Mouse (Mus musculus): ENCODE data around the gene Mplkip. TPM values are rescaled to one million over a fixed set of nuclear protein-coding genes. Genes with fewer than 3 reads are reported as not detected.

The Mplkip gene
- total and polyA plus RNA-seq, 3 experiments = 2.6 to 6.0 (median 5.6) TPM

DNA sequence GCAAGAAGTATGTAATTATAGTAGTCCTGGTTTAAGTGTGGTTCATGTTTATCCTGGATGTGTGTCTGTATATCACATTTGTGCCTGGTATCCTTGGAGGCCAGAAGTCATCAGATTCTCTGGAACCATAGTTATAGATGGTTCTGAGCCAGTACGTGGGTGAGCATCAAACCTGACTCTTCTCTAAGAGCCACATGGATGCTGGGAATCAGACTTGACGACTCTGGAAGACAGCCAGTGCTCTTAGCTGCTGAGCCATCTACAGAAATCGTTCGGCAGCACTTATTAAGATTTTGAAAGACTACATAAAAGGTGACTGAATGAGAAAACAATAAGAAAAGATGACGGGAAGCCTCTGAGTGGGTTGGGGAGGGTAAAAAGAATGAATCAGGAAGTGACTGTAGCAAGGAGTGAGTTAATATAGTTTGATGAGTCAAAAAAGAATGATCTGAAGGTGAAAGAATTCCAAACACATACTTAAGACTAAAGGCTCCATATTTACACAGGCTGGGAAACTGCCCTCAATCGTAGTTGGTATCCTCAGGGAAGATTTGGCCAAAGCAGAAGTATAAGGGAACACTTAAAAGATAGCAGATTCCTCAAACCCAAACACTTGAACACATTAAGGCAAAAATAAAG is 10.3 kb downstream of the Mplkip start:
- DNase-seq = no peak
- Histone ChIP-seq H3K4me3 (no peak overlapping the region), H3K79me2 (replicated peaks; ENCODE audit: control insufficient read depth, insufficient read depth, low read length) (no peaks in the 10 kb centered on the region), H3K27ac (no peak overlapping the region), H3K36me3 (ENCODE audit: control insufficient read depth, insufficient read depth, low read length) (no peaks in the 10 kb centered on the region), H3K27me3 (ENCODE audit: control insufficient read depth, insufficient read depth, low read length) (no peaks in the 10 kb centered on the region), H3K4me1 (ENCODE audit: control insufficient read depth, insufficient read depth, low read length) (no peaks in the 10 kb centered on the region; the same call in 1 of the 2 replicates), H3K9ac (ENCODE audit: low read depth, low read length) (no peak overlapping the region)
- 53% methylated on average over 6 of the region's 6 CpGs for WGBS
- intact Hi-C loops (cut with DNase I) = no loop called here
- TF ChIP-seq EP300 (IDR thresholded peaks at IDR 0.05; ENCODE audit: insufficient read depth, low read depth, low read length) (no peak), CTCF (IDR thresholded peaks at IDR 0.05) (no peak), POLR2A (IDR thresholded peaks at IDR 0.05; ENCODE audit: insufficient read depth, low read depth, low read length) (no peak)

DNA sequence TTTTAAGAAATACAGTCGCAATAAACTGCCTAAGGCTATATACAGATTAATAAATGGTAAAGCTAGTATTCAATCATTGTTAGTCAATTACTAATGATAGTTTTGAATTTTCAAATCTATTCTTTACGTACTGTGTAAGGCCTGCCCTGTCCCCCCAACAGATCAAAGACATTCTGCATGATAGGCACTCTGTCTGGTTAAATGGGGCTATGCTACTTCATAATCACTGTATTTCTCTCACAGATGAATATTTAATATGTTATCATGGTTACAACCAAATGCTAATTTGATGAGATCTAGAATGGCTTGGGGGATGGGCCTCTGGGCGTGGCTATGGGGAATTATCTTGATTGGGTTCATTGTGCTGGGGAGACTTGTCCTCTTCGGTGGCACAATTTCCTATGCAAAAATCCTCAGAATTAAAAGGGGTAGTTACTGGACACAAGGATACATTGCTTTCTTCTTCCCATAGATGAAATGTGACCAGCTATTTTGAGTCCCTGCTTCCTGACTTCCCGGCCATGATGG is 13.9 kb downstream of the Mplkip start:
- Histone ChIP-seq H3K4me3 (no peak overlapping the region), H3K27ac (no peak overlapping the region), H3K36me3 (ENCODE audit: control insufficient read depth, insufficient read depth, low read length) (no peaks in the 10 kb centered on the region), H3K27me3 (ENCODE audit: control insufficient read depth, insufficient read depth, low read length) (no peaks in the 10 kb centered on the region), H3K9ac (ENCODE audit: low read depth, low read length) (no peak overlapping the region), H3K79me2 (replicated peaks; ENCODE audit: control insufficient read depth, insufficient read depth, low read length) (no peaks in the 10 kb centered on the region), H3K4me1 (ENCODE audit: control insufficient read depth, insufficient read depth, low read length) (no peaks in the 10 kb centered on the region; the same call in 1 of the 2 replicates)
- TF ChIP-seq POLR2A (IDR thresholded peaks at IDR 0.05; ENCODE audit: insufficient read depth, low read depth, low read length) (no peak), EP300 (IDR thresholded peaks at IDR 0.05; ENCODE audit: insufficient read depth, low read depth, low read length) (no peak), CTCF (IDR thresholded peaks at IDR 0.05) (no peak)
- intact Hi-C loops (cut with DNase I) = no loop called here
- DNase-seq = no peak
- WGBS = 89% methylated on average over 5 of the region's 5 CpGs

DNA sequence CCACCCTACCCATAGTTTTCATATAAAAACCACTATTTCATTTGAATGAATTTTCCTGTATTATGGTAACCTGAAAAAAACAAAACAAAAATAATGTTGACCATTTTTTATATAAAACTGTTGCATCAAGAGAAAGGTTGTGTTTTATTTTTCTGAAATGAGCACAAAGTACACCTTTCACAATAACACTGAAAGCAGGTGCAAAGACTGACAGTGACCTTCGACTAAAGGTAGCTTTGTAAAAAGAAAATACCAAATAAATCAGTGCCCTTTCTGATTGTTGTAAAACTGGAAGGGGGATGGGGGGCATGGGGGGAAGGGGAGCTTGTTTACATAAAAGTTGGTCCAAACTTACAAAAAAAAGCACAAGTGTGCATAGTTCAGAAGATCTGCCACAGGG is 22.4 kb downstream of the Mplkip start:
- Histone ChIP-seq H3K4me3 (no peak overlapping the region), H3K79me2 (replicated peaks; ENCODE audit: control insufficient read depth, insufficient read depth, low read length) (no peaks in the 10 kb centered on the region), H3K9ac (ENCODE audit: low read depth, low read length) (no peak overlapping the region), H3K27me3 (ENCODE audit: control insufficient read depth, insufficient read depth, low read length) (no peaks in the 10 kb centered on the region), H3K4me1 (ENCODE audit: control insufficient read depth, insufficient read depth, low read length) (no peaks in the 10 kb centered on the region), H3K36me3 (ENCODE audit: control insufficient read depth, insufficient read depth, low read length) (peaks cover 7% of the 10 kb centered on the region), H3K27ac (no peak overlapping the region)
- DNase-seq = no peak
- no peak for TF ChIP-seq POLR2A (IDR thresholded peaks at IDR 0.05; ENCODE audit: insufficient read depth, low read depth, low read length)
- TF ChIP-seq CTCF (IDR thresholded peaks at IDR 0.05) = no peak
- no peak for TF ChIP-seq EP300 (IDR thresholded peaks at IDR 0.05; ENCODE audit: insufficient read depth, low read depth, low read length)
- intact Hi-C loops (cut with DNase I) = no loop called here
- WGBS = 86% methylated on average over 1 of the region's 1 CpGs

DNA sequence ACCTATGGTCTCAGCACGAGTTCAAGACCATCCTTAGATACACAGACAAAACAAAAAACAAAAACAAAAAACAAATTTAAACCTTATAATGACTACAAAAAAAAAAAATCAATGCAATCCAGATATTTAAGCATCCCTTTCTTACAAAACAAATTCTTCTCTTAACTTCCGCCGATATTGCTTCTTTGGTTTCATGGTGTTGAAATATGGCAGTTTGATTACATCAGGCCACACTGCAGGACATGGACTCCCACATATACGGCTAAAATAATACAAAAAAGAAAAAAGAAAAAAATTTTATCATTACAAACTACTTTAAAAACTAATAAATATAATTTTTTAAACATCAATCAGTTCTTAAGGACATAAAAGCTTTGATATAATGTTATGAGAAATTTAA is 32.9 kb downstream of the Mplkip start:
- no peak overlapping the region for H3K4me3 ChIP-seq
- no peak for DNase-seq

DNA sequence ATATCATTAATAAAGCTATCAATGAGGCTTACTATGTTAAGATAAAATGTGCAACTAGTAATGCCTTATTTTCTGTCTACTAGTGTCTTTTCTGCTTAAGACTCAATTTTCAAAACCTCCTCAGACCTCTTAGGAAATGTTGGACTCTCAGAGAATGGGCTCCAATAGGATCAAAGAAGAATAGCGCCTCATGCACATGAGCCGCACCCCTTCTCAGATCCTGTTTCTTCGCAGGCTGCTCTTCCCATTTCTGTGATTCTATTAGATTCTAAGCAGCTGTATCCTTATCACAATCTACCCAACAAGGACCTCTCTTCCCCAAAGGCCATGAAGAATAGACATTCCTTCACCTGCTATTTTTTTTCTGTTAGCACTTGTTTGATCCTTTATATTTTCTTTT is 33.8 kb downstream of the Mplkip start:
- WGBS = 91% methylated on average over 3 of the region's 3 CpGs

More for the DNA sequence above, 32.9 kb downstream of the Mplkip start:
- Histone ChIP-seq H3K27me3 (ENCODE audit: control insufficient read depth, insufficient read depth, low read length) (no peaks in the 10 kb centered on the region), H3K27ac (no peak overlapping the region), H3K4me1 (ENCODE audit: control insufficient read depth, insufficient read depth, low read length) (no peaks in the 10 kb centered on the region), H3K79me2 (replicated peaks; ENCODE audit: control insufficient read depth, insufficient read depth, low read length) (no peaks in the 10 kb centered on the region), H3K36me3 (ENCODE audit: control insufficient read depth, insufficient read depth, low read length) (peaks cover 3% of the 10 kb centered on the region), H3K9ac (ENCODE audit: low read depth, low read length) (no peak overlapping the region)
- intact Hi-C loops (cut with DNase I) = no loop called here
- TF ChIP-seq EP300 (IDR thresholded peaks at IDR 0.05; ENCODE audit: insufficient read depth, low read depth, low read length) = no peak
- no peak for TF ChIP-seq POLR2A (IDR thresholded peaks at IDR 0.05; ENCODE audit: insufficient read depth, low read depth, low read length)
- no peak for TF ChIP-seq CTCF (IDR thresholded peaks at IDR 0.05)
- WGBS = 86% methylated on average over 4 of the region's 4 CpGs

More for the DNA sequence above, 33.8 kb downstream of the Mplkip start:
- peaks cover 3% of the 10 kb centered on the region for H3K36me3 ChIP-seq (ENCODE audit: control insufficient read depth, insufficient read depth, low read length)
- intact Hi-C loops (cut with DNase I) = no loop called here
- H3K27me3 ChIP-seq (ENCODE audit: control insufficient read depth, insufficient read depth, low read length) = no peaks in the 10 kb centered on the region
- no peak for TF ChIP-seq EP300 (IDR thresholded peaks at IDR 0.05; ENCODE audit: insufficient read depth, low read depth, low read length)
- no peak for TF ChIP-seq POLR2A (IDR thresholded peaks at IDR 0.05; ENCODE audit: insufficient read depth, low read depth, low read length)
- no peak for TF ChIP-seq CTCF (IDR thresholded peaks at IDR 0.05)
- H3K79me2 ChIP-seq (replicated peaks; ENCODE audit: control insufficient read depth, insufficient read depth, low read length) = no peaks in the 10 kb centered on the region
- no peak overlapping the region for H3K4me3 ChIP-seq
- no peak overlapping the region for H3K9ac ChIP-seq (ENCODE audit: low read depth, low read length)
- no peak for DNase-seq
- no peaks in the 10 kb centered on the region for H3K4me1 ChIP-seq (ENCODE audit: control insufficient read depth, insufficient read depth, low read length)
- H3K27ac ChIP-seq = no peak overlapping the region

Small RNAs within 50 kb of the gene (microRNA-seq; reads per million reads assigned to microRNA genes)
- 0 reads per million in 2 experiments for gene Mir466i

Other genes starting within 250 kb of the Mplkip start
- gene Sugct, start 361 bp downstream of the Mplkip start, total RNA-seq (2021) = 1 to 10 TPM; 1.0 TPM
- 1.00 and 1.5 TPM in 2 replicates for gene Sugct, start 361 bp downstream of the Mplkip start, polyA plus RNA-seq (2012; rRNA removed)
- gene Cdk13, start 109.9 kb downstream of the Mplkip start, total RNA-seq (2021) = 10 to 100 TPM; 22.4 to 24.7 TPM
- 12.5 and 14.7 TPM in 2 replicates for gene Cdk13, start 109.9 kb downstream of the Mplkip start, polyA plus RNA-seq (2012; rRNA removed)
- gene Rala, start 249.0 kb downstream of the Mplkip start, total RNA-seq (2021) = 10 to 100 TPM; 33.0 to 42.6 TPM
- gene Rala, start 249.0 kb downstream of the Mplkip start, polyA plus RNA-seq (2012; rRNA removed) = 21.4 and 36.1 TPM in 2 replicates